Mouse (Mus musculus): Measurements from ENCODE around the gene Cd52.

The Cd52 gene

GRCm38 (mm10) chr4:134119042-134119441, 24.2 kb upstream of the Cd52 start:
- DNase-seq (ENCODE audit: low spot score in 2 of 2), result peak in 1 of 2 experiments; percentile 20

- peak; percentile 61 to 69 for DNase-seq (ENCODE audit: low spot score in 2 of 2)
Observed at GRCm38 (mm10) chr4:134118126-134118800, 23.4 kb upstream of the Cd52 start.

- DNase-seq (ENCODE audit: low spot score in 2 of 2), result peak; percentile 91 to 93
Observed at GRCm38 (mm10) chr4:134117012-134117411, 22.1 kb upstream of the Cd52 start.

GRCm38 (mm10) chr4:134116501-134116900, 21.6 kb upstream of the Cd52 start:
- no peak for DNase-seq (ENCODE audit: low spot score in 2 of 2)

GRCm38 (mm10) chr4:134115215-134116144, 20.6 kb upstream of the Cd52 start:
- no peak for DNase-seq (ENCODE audit: low spot score in 2 of 2)

GRCm38 (mm10) chr4:134114038-134114437, 19.2 kb upstream of the Cd52 start:
- DNase-seq (ENCODE audit: low spot score in 2 of 2), result no peak

- DNase-seq (ENCODE audit: low spot score in 2 of 2), result no peak
Observed at GRCm38 (mm10) chr4:134113356-134113994, 18.6 kb upstream of the Cd52 start.

GRCm38 (mm10) chr4:134112403-134112802, 17.5 kb upstream of the Cd52 start:
- DNase-seq (ENCODE audit: low spot score in 2 of 2), result no peak

- no peak for DNase-seq (ENCODE audit: low spot score in 2 of 2)
Observed at GRCm38 (mm10) chr4:134110653-134111052, 15.8 kb upstream of the Cd52 start.

GRCm38 (mm10) chr4:134108196-134108595, 13.3 kb upstream of the Cd52 start:
- no peak for DNase-seq (ENCODE audit: low spot score in 2 of 2)

GRCm38 (mm10) chr4:134107730-134108129, 12.8 kb upstream of the Cd52 start:
- DNase-seq (ENCODE audit: low spot score in 2 of 2), result no peak

GRCm38 (mm10) chr4:134106105-134106504, 11.2 kb upstream of the Cd52 start:
- no peak for DNase-seq (ENCODE audit: low spot score in 2 of 2)

GRCm38 (mm10) chr4:134102742-134103119, 7.8 kb upstream of the Cd52 start:
- no peak for DNase-seq (ENCODE audit: low spot score in 2 of 2)

- DNase-seq (ENCODE audit: low spot score in 2 of 2), result peak; percentile 92 to 93
Observed at GRCm38 (mm10) chr4:134101979-134102741, 7.3 kb upstream of the Cd52 start, which contains the start of gene Ubxn11. Ubxn11 (plus strand) TSS chr4:134102570.

GRCm38 (mm10) chr4:134100245-134100644, 5.4 kb upstream of the Cd52 start:
- DNase-seq (ENCODE audit: low spot score in 2 of 2), result peak; percentile 68 to 75

- peak; percentile 95 to 96 for DNase-seq (ENCODE audit: low spot score in 2 of 2)
Observed at GRCm38 (mm10) chr4:134098628-134099027, 3.7 kb upstream of the Cd52 start.

GRCm38 (mm10) chr4:134097015-134097608, 2.2 kb upstream of the Cd52 start:
- DNase-seq (ENCODE audit: low spot score in 2 of 2), result peak; percentile 92 to 93

GRCm38 (mm10) chr4:134096120-134096519, 1.2 kb upstream of the Cd52 start:
- DNase-seq (ENCODE audit: low spot score in 2 of 2), result no peak

- DNase-seq (ENCODE audit: low spot score in 2 of 2), result no peak
Observed at GRCm38 (mm10) chr4:134094004-134094564, 798 bp downstream of the Cd52 start.

- peak; percentile 76 to 87 for DNase-seq (ENCODE audit: low spot score in 2 of 2)
Observed at GRCm38 (mm10) chr4:134092382-134093288, 2.2 kb downstream of the Cd52 start.

All from spleen, postnatal 36 days (tissue).